Mouse (Mus musculus) CH12.LX (cell line): ENCODE measurements around the gene Olfr455. TPM values are rescaled to one million over a fixed set of nuclear protein-coding genes. Genes with fewer than 3 reads are reported as not detected.
A peak's percentile ranks its signal among the peaks of the same experiment; 100 is the strongest.

Source experiments
- DNase-seq: peaks from one replicate; pipeline ENCODE4 v3.0.0-alpha.2; 2013; ENCODE audit errors: extremely low read depth
- H3K27ac ChIP-seq: 2 replicates; pipeline ENCODE4 v1.5.1; 2012; ENCODE audit warnings: low read depth, mild to moderate bottlenecking, control low read depth, moderate library complexity; ENCODE audit not compliant: insufficient read depth
- H3K27me3 ChIP-seq: replicated peaks from 2 replicates; pipeline ENCODE3; 2012; ENCODE audit warnings: inconsistent platforms
- H3K36me3 ChIP-seq, 2 experiments: replicated peaks in 1 of 2; 2 replicates each; pipeline versions ENCODE3 to v1.6.1; 2012; ENCODE audit warnings: inconsistent platforms in 1 of 2, low read length in 1 of 2, mild to moderate bottlenecking in 1 of 2, mixed read lengths in 1 of 2, moderate library complexity in 1 of 2; ENCODE audit not compliant: control insufficient read depth in 1 of 2, insufficient read depth in 1 of 2
- H3K4me1 ChIP-seq, 2 experiments: 2 replicates each; pipeline ENCODE4 v1.6.1; 2012; ENCODE audit warnings: inconsistent platforms in 1 of 2, moderate library complexity in 1 of 2; ENCODE audit not compliant: insufficient read depth in 2 of 2, control insufficient read depth in 1 of 2
- H3K4me2 ChIP-seq: 2 replicates; pipeline ENCODE4 v1.6.1; 2012; ENCODE audit warnings: low read depth, mild to moderate bottlenecking, control low read depth; ENCODE audit not compliant: poor library complexity, insufficient read depth, severe bottlenecking
- H3K4me3 ChIP-seq, 3 experiments: fragments of 150-350 bp in 1 of 3; sonication (generic) in 1 of 3; replicated peaks in 1 of 3; 2 replicates each; pipeline versions ENCODE3 to v1.5.1; 2011 to 2012; ENCODE audit warnings: low read depth in 2 of 3, low read length in 2 of 3, mild to moderate bottlenecking in 2 of 3, moderate library complexity in 2 of 3, control low read depth in 1 of 3, improper control_type of control experiment in 1 of 3, inconsistent platforms in 1 of 3, mixed read lengths in 1 of 3; ENCODE audit not compliant: poor library complexity in 1 of 3
- H3K79me2 ChIP-seq: replicated peaks from 2 replicates; pipeline ENCODE4 v1.6.1; 2012; ENCODE audit warnings: mild to moderate bottlenecking, moderate library complexity; ENCODE audit not compliant: control insufficient read depth, poor library complexity, insufficient read depth, severe bottlenecking; ENCODE audit errors: extremely low read depth
- H3K9ac ChIP-seq: 2 replicates; pipeline ENCODE4 v1.6.1; 2012; ENCODE audit warnings: low read depth, mild to moderate bottlenecking, control low read depth, moderate library complexity; ENCODE audit not compliant: insufficient read depth
- H3K9me3 ChIP-seq: replicated peaks from 2 replicates; pipeline ENCODE3; 2012; ENCODE audit warnings: low read length, inconsistent platforms, mixed read lengths
- BHLHE40 ChIP-seq: IDR thresholded peaks from 2 replicates; pipeline ENCODE4 v1.6.1; 2011; ENCODE audit warnings: mild to moderate bottlenecking, low read depth, low read length, improper control_type of control experiment
- CHD1 ChIP-seq: IDR thresholded peaks from 2 replicates; pipeline ENCODE4 v1.6.1; 2012; ENCODE audit warnings: low read depth, low read length, improper control_type of control experiment, inconsistent platforms
- CTCF ChIP-seq, 2 experiments: IDR thresholded peaks in 1 of 2; conservative IDR thresholded peaks in 1 of 2; 2 replicates each; pipeline ENCODE4 v1.5.1; 2011 to 2012; ENCODE audit warnings: low read depth in 2 of 2, low read length in 2 of 2, improper control_type of control experiment in 1 of 2, inconsistent platforms in 1 of 2, mild to moderate bottlenecking in 1 of 2, moderate library complexity in 1 of 2
- ELF1 ChIP-seq: IDR thresholded peaks from 2 replicates; pipeline ENCODE4 v1.6.1; 2014; ENCODE audit warnings: low read depth, mild to moderate bottlenecking, inconsistent platforms, low read length, improper control_type of control experiment
- ETS1 ChIP-seq: conservative IDR thresholded peaks from 2 replicates; pipeline ENCODE4 v1.6.1; 2012; ENCODE audit warnings: low read depth, mild to moderate bottlenecking, inconsistent platforms, low read length, improper control_type of control experiment, moderate library complexity
- IRF4 ChIP-seq: IDR thresholded peaks from 2 replicates; pipeline ENCODE4 v1.6.1; 2014; ENCODE audit warnings: low read depth, mild to moderate bottlenecking, inconsistent platforms, low read length, improper control_type of control experiment
- KAT2A ChIP-seq: IDR thresholded peaks from 2 replicates; pipeline ENCODE4 v1.6.1; 2012; ENCODE audit warnings: low read length, improper control_type of control experiment, inconsistent platforms; ENCODE audit not compliant: insufficient replicate concordance
- MAFK ChIP-seq: IDR thresholded peaks from 2 replicates; pipeline ENCODE4 v1.6.1; 2011; ENCODE audit warnings: low read length, improper control_type of control experiment; ENCODE audit not compliant: insufficient replicate concordance
- MAZ ChIP-seq: IDR thresholded peaks from 2 replicates; pipeline ENCODE4 v1.6.1; 2012; ENCODE audit warnings: low read depth, mild to moderate bottlenecking, inconsistent platforms, low read length, improper control_type of control experiment, moderate library complexity
- MXI1 ChIP-seq: IDR thresholded peaks from 2 replicates; pipeline ENCODE4 v1.6.1; 2011; ENCODE audit warnings: mild to moderate bottlenecking, low read depth, low read length, improper control_type of control experiment
- MYC ChIP-seq: IDR thresholded peaks from 2 replicates; pipeline ENCODE4 v1.6.1; 2011; ENCODE audit warnings: low read depth, mild to moderate bottlenecking, improper control_type of control experiment, low read length
- NELFE ChIP-seq: IDR thresholded peaks from 2 replicates; pipeline ENCODE4 v1.6.1; 2011; ENCODE audit warnings: low read depth, low read length, improper control_type of control experiment
- POLR2A ChIP-seq: IDR thresholded peaks from 2 replicates; pipeline ENCODE4 v1.6.1; 2011; ENCODE audit warnings: low read depth, mild to moderate bottlenecking, improper control_type of control experiment, low read length
- POLR2AphosphoS2 ChIP-seq: IDR thresholded peaks from 2 replicates; pipeline ENCODE4 v1.6.1; 2011; ENCODE audit warnings: low read depth, low read length, improper control_type of control experiment
- RAD21 ChIP-seq: IDR thresholded peaks from 2 replicates; pipeline ENCODE4 v1.6.1; 2011; ENCODE audit warnings: low read depth, mild to moderate bottlenecking, low read length, improper control_type of control experiment, moderate library complexity
- SIN3A ChIP-seq: IDR thresholded peaks from 2 replicates; pipeline ENCODE4 v1.6.1; 2012; ENCODE audit warnings: low read length, improper control_type of control experiment, inconsistent platforms
- SMC3 ChIP-seq: IDR thresholded peaks from 2 replicates; pipeline ENCODE4 v1.6.1; 2011; ENCODE audit warnings: low read depth, low read length, improper control_type of control experiment
- TBP ChIP-seq: conservative IDR thresholded peaks from 2 replicates; pipeline ENCODE4 v1.6.1; 2011; ENCODE audit warnings: low read depth, low read length, improper control_type of control experiment
- ZC3H11A ChIP-seq: IDR thresholded peaks from 2 replicates; pipeline ENCODE4 v1.6.1; 2012; ENCODE audit warnings: low read depth, mild to moderate bottlenecking, inconsistent platforms, low read length, improper control_type of control experiment
- ZKSCAN1 ChIP-seq: IDR thresholded peaks from 2 replicates; pipeline ENCODE4 v1.6.1; 2012; ENCODE audit warnings: low read depth, inconsistent platforms, low read length, improper control_type of control experiment, borderline replicate concordance
- ZNF384 ChIP-seq: IDR thresholded peaks from 2 replicates; pipeline ENCODE4 v1.6.1; 2012; ENCODE audit warnings: low read depth, low read length, improper control_type of control experiment, inconsistent platforms
- dilution Hi-C: fragments of 300-500 bp; cut with MboI; formaldehyde crosslinking; loops from 2 replicates; pipeline ENCODE4 v1.14.3; 2020; ENCODE audit warnings: low sequenced_read_pairs; ENCODE audit not compliant: extremely low pct_unique_long_range_greater_than_20kb, extremely low pct_ligation_motif_present
- in situ Hi-C: fragments of 300-500 bp; cut with MboI; formaldehyde crosslinking; loops from 3 replicates; pipeline ENCODE4 v1.14.3; 2019; ENCODE audit warnings: low sequenced_read_pairs, low pct_ligation_motif_present, low pct_unique_long_range_greater_than_20kb, mixed read lengths
- polyA plus RNA-seq: library from polyadenylated mRNA; unstranded; fragments of >175 nt; gene quantifications from 2 replicates; pipeline ENCODE4 v1.2.1, GENCODE M21; 2012; ENCODE audit warnings: low read depth; ENCODE audit not compliant: insufficient read length
- total RNA-seq, 2 experiments: library from RNA; depleted of rRNA; stranded (reverse); fragments of 300-350 nt in 1 of 2; fragments of >200 nt in 1 of 2; gene quantifications; 2 replicates each; pipeline ENCODE4 v1.2.3; 2012 to 2014

Olfr455 gene
- total and polyA plus RNA-seq, 3 experiments = not detected

- no peak for TF ChIP-seq MAFK
- TF ChIP-seq CHD1 = no peak
- TF ChIP-seq, all 38 proteins: peak for 0
- Histone ChIP-seq H3K9me3 (no peaks in the 10 kb centered on the region), H3K4me2 (no peak overlapping the region), H3K4me3 (no peak overlapping the region), H3K79me2 (no peaks in the 10 kb centered on the region), H3K9ac (no peak overlapping the region), H3K4me1 (no peaks in the 10 kb centered on the region), H3K27ac (no peak overlapping the region), H3K36me3 (no peaks in the 10 kb centered on the region), H3K27me3 (no peaks in the 10 kb centered on the region)
- dilution Hi-C loops (no loop called here), in situ Hi-C loops (loop anchor here (25.0 kb wide), 2 partner anchors 249 to 349 kb away; partner anchors contain the start of genes Gstk1 and Zyx)
- DNase-seq = no peak
Measured at GRCm38 (mm10) chr6:42586569-42586968, 39.2 kb upstream of the Olfr455 start.

GRCm38 (mm10) chr6:42583488-42583872 is 36.1 kb upstream of the Olfr455 start:
- no peak for TF ChIP-seq KAT2A
- TF ChIP-seq SMC3 = peak; percentile 60
- TF ChIP-seq ZC3H11A = no peak
- no peak for TF ChIP-seq ETS1
- TF ChIP-seq RAD21 = peak; percentile 62
- TF ChIP-seq NELFE = no peak
- TF ChIP-seq IRF4 = no peak
- no peak for TF ChIP-seq ZNF384
- TF ChIP-seq CTCF (conservative IDR thresholded peaks at IDR 0.05 in 1 of 2, IDR thresholded peaks at IDR 0.05 in 1 of 2; ENCODE audit: low read depth in 2 of 2, low read length in 2 of 2) = peak in 1 of 2 experiments; percentile 70; a peak in 2 of 4 replicates
- TF ChIP-seq MXI1 = no peak
- TF ChIP-seq TBP = no peak
- TF ChIP-seq ZKSCAN1 = no peak
- no peak for TF ChIP-seq BHLHE40
- TF ChIP-seq MYC = no peak
- no peak for TF ChIP-seq POLR2AphosphoS2
- TF ChIP-seq MAZ = no peak
- no peak for TF ChIP-seq SIN3A
- no peak for TF ChIP-seq ELF1
- TF ChIP-seq POLR2A = no peak
- Histone ChIP-seq H3K27me3 (no peaks in the 10 kb centered on the region), H3K79me2 (no peaks in the 10 kb centered on the region), H3K4me1 (no peaks in the 10 kb centered on the region), H3K36me3 (no peaks in the 10 kb centered on the region), H3K9ac (no peak overlapping the region), H3K27ac (no peak overlapping the region), H3K4me2 (peak overlapping the region; percentile 75), H3K4me3 (no peak overlapping the region), H3K9me3 (no peaks in the 10 kb centered on the region)
- dilution Hi-C loops = no loop called here
- peak; percentile 68 for DNase-seq
- in situ Hi-C loops = loop anchor here (25.0 kb wide), 2 partner anchors 246 to 346 kb away; partner anchors contain the start of genes Gstk1 and Zyx
